In genomic region chr11:11830884-11831495, GRCm38 (mm10) we compare ENCODE assay signal across 9 mouse cellular contexts. TPM values are rescaled to one million over a fixed set of nuclear protein-coding genes. Genes with fewer than 3 reads are reported as not detected.
DNase-seq lines count a peak whose midpoint lies in the region; ATAC-seq and TF ChIP-seq lines count a peak whose summit lies in the region.
"Had no signal": no experiment of that assay in that cellular context is flagged by ENCODE, and none has a peak within 500 bp of the region (broad histone marks: within the 10 kb centered on the region; RNA-seq: fewer than 3 reads in every experiment).

No protein-coding gene starts in this region.

- H3K79me2 ChIP-seq in liver, adult 2 months (ENCODE audit: control insufficient read depth, insufficient read depth, low read length) = no peaks in the 10 kb centered on the region

- 61% methylated on average over 12 of the region's 12 CpGs for WGBS in kidney, adult 2 months
- 32% methylated on average over 12 of the region's 12 CpGs for WGBS in embryonic facial prominence, embryonic 10.5 days
- 25% methylated on average over 12 of the region's 12 CpGs for WGBS in embryonic facial prominence, embryonic 14.5 days
- 35% methylated on average over 12 of the region's 12 CpGs for whole genome bisulfite sequencing in liver, adult 2 months

- H3K4me1 ChIP-seq in kidney, adult 2 months (ENCODE audit: control insufficient read depth, insufficient read depth, low read length) = peaks cover 14% of the 10 kb centered on the region
- peaks cover 84% of the 10 kb centered on the region for H3K4me1 ChIP-seq in embryonic facial prominence, embryonic 10.5 days
- H3K4me1 ChIP-seq in embryonic facial prominence, embryonic 14.5 days (ENCODE audit: control insufficient read depth, insufficient read depth, low read length) = peaks cover 59% of the 10 kb centered on the region
- H3K4me1 ChIP-seq in liver, adult 2 months (ENCODE audit: control insufficient read depth, insufficient read depth, low read length) = peaks cover 21% of the 10 kb centered on the region

- H3K36me3 ChIP-seq in kidney, adult 2 months (ENCODE audit: control insufficient read depth, insufficient read depth, low read length) = no peaks in the 10 kb centered on the region
- H3K36me3 ChIP-seq in embryonic facial prominence, embryonic 10.5 days (replicated peaks) = no peaks in the 10 kb centered on the region
- H3K36me3 ChIP-seq in embryonic facial prominence, embryonic 14.5 days (ENCODE audit: control insufficient read depth, insufficient read depth, low read length) = no peaks in the 10 kb centered on the region
- H3K36me3 ChIP-seq in liver, adult 2 months (ENCODE audit: control insufficient read depth, insufficient read depth, low read length) = peaks cover 29% of the 10 kb centered on the region

- H3K9ac ChIP-seq in embryonic facial prominence, embryonic 14.5 days (ENCODE audit: low read depth, low read length) = no peak overlapping the region; the same call in 1 of the 2 replicates
- H3K9ac ChIP-seq in liver, adult 2 months (ENCODE audit: low read depth, low read length) = no peak overlapping the region

- no peak overlapping the region for H3K27ac ChIP-seq in kidney, adult 2 months (ENCODE audit: insufficient read depth, low read depth, low read length)
- peak overlapping the region; percentile 97 for H3K27ac ChIP-seq in embryonic facial prominence, embryonic 10.5 days (replicated peaks)
- H3K27ac ChIP-seq in embryonic facial prominence, embryonic 14.5 days (replicated peaks; ENCODE audit: low read depth, low read length) = peak overlapping the region; percentile 80
- peak overlapping the region; percentile 33 for H3K27ac ChIP-seq in liver, adult 2 months (replicated peaks; ENCODE audit: insufficient read depth, low read depth, low read length)

- no peaks in the 10 kb centered on the region for H3K9me3 ChIP-seq in embryonic facial prominence, embryonic 10.5 days
- H3K9me3 ChIP-seq in embryonic facial prominence, embryonic 14.5 days (ENCODE audit: control insufficient read depth, low read length) = no peaks in the 10 kb centered on the region

- H3K4me2 ChIP-seq in embryonic facial prominence, embryonic 14.5 days (ENCODE audit: low read depth, low read length) = no peak overlapping the region

- DNase-seq in kidney, adult 2 months = peak; percentile 27
- DNase-seq in kidney, adult 11 months = no peak
- DNase-seq in embryonic facial prominence, embryonic 10.5 days (ENCODE audit: low spot score) = no peak
- DNase-seq in embryonic facial prominence, embryonic 14.5 days (ENCODE audit: low spot score) = no peak
- peak; percentile 54 for DNase-seq in liver, adult 2 months (ENCODE audit: extremely low read depth, low read depth, low spot score)
- no peak for DNase-seq in left cerebral cortex, postnatal 25 days (ENCODE audit: low spot score in 2 of 2)
- DNase-seq: right cerebral cortex, postnatal 4 days had no signal

- no peak for TF ChIP-seq POLR2A in kidney, adult 2 months (IDR thresholded peaks at IDR 0.05; ENCODE audit: low read depth, low read length)
- no peak for TF ChIP-seq POLR2A in liver, adult 2 months (IDR thresholded peaks at IDR 0.05; ENCODE audit: extremely low read depth, insufficient read depth, low read length)

- H3K4me3 ChIP-seq in kidney, adult 2 months (ENCODE audit: insufficient read depth, low read depth, low read length) = no peak overlapping the region
- no peak overlapping the region for H3K4me3 ChIP-seq in embryonic facial prominence, embryonic 10.5 days
- H3K4me3 ChIP-seq in embryonic facial prominence, embryonic 14.5 days (ENCODE audit: low read depth, low read length) = no peak overlapping the region
- no peak overlapping the region for H3K4me3 ChIP-seq in liver, adult 2 months (ENCODE audit: insufficient read depth, low read depth, low read length)
- H3K4me3 ChIP-seq: megakaryocyte, embryonic 14.5 days had no signal

- no peaks in the 10 kb centered on the region for H3K27me3 ChIP-seq in kidney, adult 2 months (replicated peaks; ENCODE audit: control insufficient read depth, insufficient read depth, low read length)
- H3K27me3 ChIP-seq in embryonic facial prominence, embryonic 10.5 days (replicated peaks; ENCODE audit: low read depth, poor library complexity, severe bottlenecking) = no peaks in the 10 kb centered on the region
- no peaks in the 10 kb centered on the region for H3K27me3 ChIP-seq in embryonic facial prominence, embryonic 14.5 days (replicated peaks; ENCODE audit: control insufficient read depth, insufficient read depth, low read length)
- H3K27me3 ChIP-seq in liver, adult 2 months (ENCODE audit: control insufficient read depth, insufficient read depth, low read length) = no peaks in the 10 kb centered on the region

- intact Hi-C loops in left cerebral cortex, postnatal 25 days (cut with DNase I) = no loop called here

- no peak for TF ChIP-seq CTCF in kidney, adult 2 months (conservative IDR thresholded peaks at IDR 0.05; ENCODE audit: insufficient read depth, insufficient read length, low read depth, low read length)
- no peak for TF ChIP-seq CTCF in liver, adult 2 months (IDR thresholded peaks at IDR 0.05; ENCODE audit: low read depth, low read length)

- ATAC-seq in embryonic facial prominence, embryonic 14.5 days (ENCODE audit: low read depth) = no peak
- no peak for ATAC-seq in CD4-positive, CD25-positive, alpha-beta regulatory T cell, adult 4 months

RNA-seq across cellular contexts. Expression of gene Fignl1, which starts 22.2 kb away (rescaled TPM):
- 0.10 and 0.28 TPM in 2 replicates for polyA plus RNA-seq in kidney, adult 2 months (2012; rRNA removed)
- polyA plus RNA-seq in embryonic facial prominence, embryonic 10.5 days (2016; fragmentation: Nextera tagmentation; extraction: Ambion mirVana) = 105 and 112 TPM in 2 replicates
- polyA plus RNA-seq in embryonic facial prominence, embryonic 14.5 days (2014; fragmentation: Nextera tagmentation; extraction: Ambion mirVana) = 45.5 and 55.6 TPM in 2 replicates
- 0.46 and 1.3 TPM in 2 replicates for total RNA-seq in liver, adult 2 months (2014; rRNA removed)
- 0.09 and 0.10 TPM in 2 replicates for polyA plus RNA-seq in liver, adult 2 months (2012; rRNA removed)
- 1 to 10 TPM in 1 of 2 experiments, under 1 TPM in 1; 0.73 to 1.0 TPM for total RNA-seq in left cerebral cortex, postnatal 25 days (2021)
- polyA plus RNA-seq in CD4-positive, CD25-positive, alpha-beta regulatory T cell, adult 4 months (2017; shearing (Covaris generic)) = 10 to 100 TPM in 1 of 2 experiments, 1 to 10 TPM in 1; 8.3 to 13.4 TPM

Comparison
In these comparisons a context has a peak if more than half of its experiments do, and no peak if none do; other contexts are left out.
1. DNase-seq: peak in kidney, adult 2 months (single experiment) and liver, adult 2 months (single experiment); none in kidney, adult 11 months (single experiment), embryonic facial prominence, embryonic 10.5 days (single experiment), embryonic facial prominence, embryonic 14.5 days (single experiment) and left cerebral cortex, postnatal 25 days (0 of 2).